In genomic region chr7:136267716-136268489, GRCm38 (mm10) we compare ENCODE assay signal across 17 mouse cellular contexts.
DNase-seq lines count a peak whose midpoint lies in the region; ATAC-seq and TF ChIP-seq lines count a peak whose summit lies in the region.
"Had no signal": no experiment of that assay in that cellular context is flagged by ENCODE, and none has a peak within 500 bp of the region (broad histone marks: within the 10 kb centered on the region; RNA-seq: fewer than 3 reads in every experiment).

No protein-coding gene starts in this region.

- no peaks in the 10 kb centered on the region for H3K9me3 ChIP-seq in hindbrain, embryonic 11.5 days (ENCODE audit: control insufficient read depth, low read length)
- H3K9me3 ChIP-seq: embryonic facial prominence, embryonic 13.5 days; limb, embryonic 15.5 days; lung, embryonic 15.5 days; stomach, embryonic 15.5 days had no signal

- H3K36me3 ChIP-seq in hindbrain, embryonic 11.5 days (ENCODE audit: control insufficient read depth, insufficient read depth, low read length), result no peaks in the 10 kb centered on the region
- H3K36me3 ChIP-seq: embryonic facial prominence, embryonic 13.5 days; limb, embryonic 15.5 days; lung, embryonic 15.5 days; stomach, embryonic 15.5 days had no signal

- ATAC-seq in hindbrain, embryonic 11.5 days (ENCODE audit: low FRiP score), result peak; percentile 45; the same call in 1 of the 2 replicates
- ATAC-seq in cerebellum, adult (ENCODE audit: insufficient number of reproducible peaks, low FRiP score, low TSS enrichment), result no peak
- ATAC-seq: inflammation-experienced regulatory T-cells, adult 6 months had no signal

- TF ChIP-seq POLR2A in brain, embryonic 14.5 days (IDR thresholded peaks at IDR 0.05; ENCODE audit: borderline replicate concordance, extremely low read depth, insufficient read depth, insufficient read length, poor library complexity, severe bottlenecking), result no peak

- no peak overlapping the region for H3K4me2 ChIP-seq in hindbrain, embryonic 11.5 days (replicated peaks; ENCODE audit: low read depth, low read length)
- H3K4me2 ChIP-seq: embryonic facial prominence, embryonic 13.5 days; limb, embryonic 15.5 days; lung, embryonic 15.5 days; stomach, embryonic 15.5 days had no signal

- intact Hi-C loops in heart, postnatal 10 days (cut with DNase I), result no loop called here
- intact Hi-C loops in left cerebral cortex, postnatal 36 days (cut with DNase I), result no loop called here

- WGBS in hindbrain, embryonic 11.5 days, result 72% methylated on average over 7 of the region's 7 CpGs

- no peak overlapping the region for H3K9ac ChIP-seq in hindbrain, embryonic 11.5 days (ENCODE audit: low read depth, low read length)
- H3K9ac ChIP-seq: embryonic facial prominence, embryonic 13.5 days; limb, embryonic 15.5 days; lung, embryonic 15.5 days; stomach, embryonic 15.5 days had no signal

- H3K4me1 ChIP-seq in hindbrain, embryonic 11.5 days (replicated peaks; ENCODE audit: control insufficient read depth, insufficient read depth, low read length), result peaks cover 5% of the 10 kb centered on the region; the same call in 1 of the 2 replicates
- H3K4me1 ChIP-seq: limb, embryonic 15.5 days; lung, embryonic 15.5 days; stomach, embryonic 15.5 days had no signal

- DNase-seq in heart, adult 11 months, result peak; percentile 85
- DNase-seq in heart, postnatal 10 days, result no peak
- peak; percentile 80 for DNase-seq in brain, embryonic 14.5 days (ENCODE audit: low read depth)
- DNase-seq in hindbrain, embryonic 11.5 days (ENCODE audit: low spot score), result peak; percentile 19
- DNase-seq in left cerebral cortex, postnatal 36 days (ENCODE audit: low spot score in 2 of 2), result peak; percentile 4 to 9
- no peak for DNase-seq in MN1 (ENCODE audit: low spot score)
- no peak for DNase-seq in adrenal gland, adult 18-20 months (ENCODE audit: low spot score in 2 of 2)
- DNase-seq: adrenal gland, postnatal 10 days; cerebellum, adult 18-20 months; kidney, postnatal 25 days; right cerebral cortex, postnatal 14 days had no signal

- peak overlapping the region; percentile 34; the same call in 1 of the 2 replicates for H3K27ac ChIP-seq in hindbrain, embryonic 11.5 days (ENCODE audit: low read depth, low read length)
- H3K27ac ChIP-seq: embryonic facial prominence, embryonic 13.5 days; limb, embryonic 15.5 days; lung, embryonic 15.5 days; stomach, embryonic 15.5 days had no signal

- no peak for TF ChIP-seq CTCF in brain, embryonic 14.5 days (IDR thresholded peaks at IDR 0.05; ENCODE audit: borderline replicate concordance, extremely low read depth, insufficient read depth, insufficient read length)

- H3K27me3 ChIP-seq in hindbrain, embryonic 11.5 days (ENCODE audit: control insufficient read depth, insufficient read depth, low read length), result no peaks in the 10 kb centered on the region
- H3K27me3 ChIP-seq: limb, embryonic 15.5 days; lung, embryonic 15.5 days; stomach, embryonic 15.5 days had no signal

- H3K4me3 ChIP-seq in hindbrain, embryonic 11.5 days (ENCODE audit: low read depth, low read length), result no peak overlapping the region
- H3K4me3 ChIP-seq: embryonic facial prominence, embryonic 13.5 days; limb, embryonic 15.5 days; lung, embryonic 15.5 days; stomach, embryonic 15.5 days had no signal

Comparison
In these comparisons a context has a peak if more than half of its experiments do, and no peak if none do; other contexts are left out.
1. DNase-seq: peak in heart, adult 11 months (single experiment), brain, embryonic 14.5 days (single experiment), hindbrain, embryonic 11.5 days (single experiment) and left cerebral cortex, postnatal 36 days (2 of 2); none in heart, postnatal 10 days (0 of 2), MN1 (single experiment) and adrenal gland, adult 18-20 months (0 of 2).